Mouse (Mus musculus): ENCODE measurements around the gene Sh2b1. TPM values are rescaled to one million over a fixed set of nuclear protein-coding genes. Genes with fewer than 3 reads are reported as not detected.
A peak's percentile ranks its signal among the peaks of the same experiment; 100 is the strongest.

Gene Sh2b1
- polyA plus RNA-seq, 1 experiment, result 95.0 TPM

DNA sequence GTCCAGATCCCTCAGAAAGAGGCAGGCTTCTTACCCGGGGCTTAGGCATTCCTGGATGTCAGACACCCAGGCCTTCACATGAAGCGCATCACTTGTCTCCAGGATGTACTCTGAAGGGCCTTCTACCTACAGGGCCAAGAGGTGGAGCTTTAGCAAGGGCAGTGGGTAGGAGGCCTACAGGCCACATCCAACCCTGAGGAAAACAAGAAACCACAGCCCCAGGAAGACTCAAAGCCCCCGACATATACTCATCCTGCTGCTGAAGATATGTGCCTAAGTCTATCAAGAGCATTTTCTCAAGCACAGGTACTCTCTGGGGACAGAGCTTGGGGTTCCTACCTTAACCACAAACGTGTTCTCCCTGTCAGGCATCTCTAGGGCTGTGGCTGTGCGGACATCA is 3.9 kb downstream of the Sh2b1 start:
- Histone ChIP-seq H3K4me3 (replicated peaks; ENCODE audit: control insufficient read depth, low read depth, low read length) (no peak overlapping the region), H3K27ac (ENCODE audit: control insufficient read depth, insufficient read depth, low read depth, low read length, poor library complexity) (peak overlapping the region; percentile 12), H3K4me1 (ENCODE audit: control insufficient read depth, insufficient read depth, low read length) (peaks cover 9% of the 10 kb centered on the region)
- WGBS, result 55% methylated on average over 5 of the region's 5 CpGs
- no peak for TF ChIP-seq CTCF (IDR thresholded peaks at IDR 0.05; ENCODE audit: control insufficient read depth, insufficient read depth, low read length)
- TF ChIP-seq POLR2A (IDR thresholded peaks at IDR 0.05; ENCODE audit: borderline replicate concordance, control insufficient read depth, low read depth, low read length), result no peak

GRCm38 (mm10) chr7:126470077-126470476 is 5.1 kb downstream of the Sh2b1 start:
- Histone ChIP-seq H3K4me3 (replicated peaks; ENCODE audit: control insufficient read depth, low read depth, low read length) (no peak overlapping the region), H3K27ac (ENCODE audit: control insufficient read depth, insufficient read depth, low read depth, low read length, poor library complexity) (peak overlapping the region; percentile 37), H3K4me1 (ENCODE audit: control insufficient read depth, insufficient read depth, low read length) (peaks cover 9% of the 10 kb centered on the region)
- 7% methylated on average over 6 of the region's 6 CpGs for WGBS
- TF ChIP-seq POLR2A (IDR thresholded peaks at IDR 0.05; ENCODE audit: borderline replicate concordance, control insufficient read depth, low read depth, low read length), result no peak
- TF ChIP-seq CTCF (IDR thresholded peaks at IDR 0.05; ENCODE audit: control insufficient read depth, insufficient read depth, low read length), result no peak

DNA sequence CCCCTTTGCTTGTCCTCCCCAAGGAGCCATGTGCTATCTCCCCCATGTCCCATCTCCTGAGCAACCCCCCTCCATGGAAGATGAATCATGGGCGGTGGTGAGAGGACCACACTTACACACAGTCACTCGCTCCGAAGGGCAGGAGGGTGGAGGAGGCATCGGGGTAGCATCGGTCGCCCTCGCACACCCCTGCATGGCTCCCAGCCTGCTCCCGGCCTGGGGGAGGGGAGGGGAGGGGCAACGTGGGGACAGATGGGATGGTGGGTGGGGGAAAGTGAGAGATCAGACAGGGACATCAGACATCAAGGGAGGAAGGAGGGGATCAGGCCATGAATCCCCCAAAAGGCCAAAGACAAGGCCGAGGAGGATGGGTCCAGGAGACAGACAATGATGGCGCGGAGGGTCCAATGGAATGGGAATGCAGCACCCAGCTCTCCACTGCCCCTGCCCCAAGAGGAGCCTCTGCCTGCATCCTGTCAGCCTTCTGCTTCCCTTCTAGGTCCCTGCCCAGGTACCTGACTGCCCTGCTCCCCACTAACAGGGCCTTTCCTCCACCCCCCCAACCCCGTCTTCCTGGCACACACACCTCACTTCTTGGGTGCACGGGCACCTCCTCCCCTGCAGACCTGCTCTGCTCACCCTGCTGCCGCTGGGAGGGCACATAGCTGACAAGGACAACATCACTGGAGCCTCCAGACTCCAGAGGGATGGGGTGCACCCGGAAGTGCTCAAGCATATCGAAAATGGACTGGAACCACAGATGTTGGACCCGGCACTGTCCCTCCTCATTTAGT is 7.2 kb downstream of the Sh2b1 start:
- 88% methylated on average over 18 of the region's 18 CpGs for WGBS
- H3K4me1 ChIP-seq (ENCODE audit: control insufficient read depth, insufficient read depth, low read length), result peaks cover 5% of the 10 kb centered on the region

GRCm38 (mm10) chr7:126467271-126467670 is 8.0 kb downstream of the Sh2b1 start:
- peaks cover 5% of the 10 kb centered on the region for H3K4me1 ChIP-seq (ENCODE audit: control insufficient read depth, insufficient read depth, low read length)
- no peak for TF ChIP-seq POLR2A (IDR thresholded peaks at IDR 0.05; ENCODE audit: borderline replicate concordance, control insufficient read depth, low read depth, low read length)
- peak; percentile 71 for TF ChIP-seq CTCF (IDR thresholded peaks at IDR 0.05; ENCODE audit: control insufficient read depth, insufficient read depth, low read length)
- no peak overlapping the region for H3K27ac ChIP-seq (ENCODE audit: control insufficient read depth, insufficient read depth, low read depth, low read length, poor library complexity)
- no peak overlapping the region for H3K4me3 ChIP-seq (replicated peaks; ENCODE audit: control insufficient read depth, low read depth, low read length)
- 50% methylated on average over 5 of the region's 5 CpGs for WGBS

More for the DNA sequence above, 7.2 kb downstream of the Sh2b1 start:
- Histone ChIP-seq H3K4me3 (replicated peaks; ENCODE audit: control insufficient read depth, low read depth, low read length) (no peak overlapping the region), H3K27ac (ENCODE audit: control insufficient read depth, insufficient read depth, low read depth, low read length, poor library complexity) (no peak overlapping the region)
- no peak for TF ChIP-seq POLR2A (IDR thresholded peaks at IDR 0.05; ENCODE audit: borderline replicate concordance, control insufficient read depth, low read depth, low read length)
- no peak for TF ChIP-seq CTCF (IDR thresholded peaks at IDR 0.05; ENCODE audit: control insufficient read depth, insufficient read depth, low read length)

DNA sequence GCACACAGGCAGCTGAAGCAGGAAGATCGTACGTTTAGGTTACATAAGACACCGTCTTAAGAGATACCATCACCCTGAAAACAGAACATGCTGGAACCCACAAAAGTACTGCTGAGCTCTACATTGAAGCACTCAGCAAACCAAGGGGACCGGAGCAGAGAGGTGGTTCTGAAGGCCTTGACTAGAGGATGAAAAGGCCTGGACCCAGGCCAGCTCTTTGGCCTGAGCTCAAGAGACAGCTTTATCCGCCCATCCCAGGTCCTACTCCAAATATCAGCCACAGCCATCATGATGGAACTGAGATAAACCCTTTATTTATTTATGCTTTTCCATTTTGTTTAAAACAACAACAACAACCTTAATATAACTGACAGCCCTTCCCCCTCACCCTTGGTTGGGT is 8.5 kb downstream of the Sh2b1 start:
- peaks cover 5% of the 10 kb centered on the region for H3K4me1 ChIP-seq (ENCODE audit: control insufficient read depth, insufficient read depth, low read length)
- WGBS, result 46% methylated on average over 5 of the region's 5 CpGs
- TF ChIP-seq POLR2A (IDR thresholded peaks at IDR 0.05; ENCODE audit: borderline replicate concordance, control insufficient read depth, low read depth, low read length), result no peak
- TF ChIP-seq CTCF (IDR thresholded peaks at IDR 0.05; ENCODE audit: control insufficient read depth, insufficient read depth, low read length), result no peak
- no peak overlapping the region for H3K4me3 ChIP-seq (replicated peaks; ENCODE audit: control insufficient read depth, low read depth, low read length)
- H3K27ac ChIP-seq (ENCODE audit: control insufficient read depth, insufficient read depth, low read depth, low read length, poor library complexity), result no peak overlapping the region; the same call in 1 of the 2 replicates

- H3K27ac ChIP-seq (ENCODE audit: control insufficient read depth, insufficient read depth, low read depth, low read length, poor library complexity), result peak overlapping the region; percentile 48
- TF ChIP-seq POLR2A (IDR thresholded peaks at IDR 0.05; ENCODE audit: borderline replicate concordance, control insufficient read depth, low read depth, low read length) (no peak), CTCF (IDR thresholded peaks at IDR 0.05; ENCODE audit: control insufficient read depth, insufficient read depth, low read length) (no peak)
- 78% methylated on average over 9 of the region's 9 CpGs for WGBS
- no peak overlapping the region for H3K4me3 ChIP-seq (replicated peaks; ENCODE audit: control insufficient read depth, low read depth, low read length)
- peaks cover 2% of the 10 kb centered on the region for H3K4me1 ChIP-seq (ENCODE audit: control insufficient read depth, insufficient read depth, low read length)
Measured at GRCm38 (mm10) chr7:126466116-126466515, 9.1 kb downstream of the Sh2b1 start.

GRCm38 (mm10) chr7:126465246-126466030 is 9.8 kb downstream of the Sh2b1 start:
- WGBS, result 53% methylated on average over 7 of the region's 7 CpGs
- TF ChIP-seq CTCF (IDR thresholded peaks at IDR 0.05; ENCODE audit: control insufficient read depth, insufficient read depth, low read length) (no peak), POLR2A (IDR thresholded peaks at IDR 0.05; ENCODE audit: borderline replicate concordance, control insufficient read depth, low read depth, low read length) (no peak)
- no peak overlapping the region for H3K4me3 ChIP-seq (replicated peaks; ENCODE audit: control insufficient read depth, low read depth, low read length)
- no peaks in the 10 kb centered on the region; the same call in none of the 2 replicates for H3K4me1 ChIP-seq (ENCODE audit: control insufficient read depth, insufficient read depth, low read length)
- H3K27ac ChIP-seq (ENCODE audit: control insufficient read depth, insufficient read depth, low read depth, low read length, poor library complexity), result no peak overlapping the region

DNA sequence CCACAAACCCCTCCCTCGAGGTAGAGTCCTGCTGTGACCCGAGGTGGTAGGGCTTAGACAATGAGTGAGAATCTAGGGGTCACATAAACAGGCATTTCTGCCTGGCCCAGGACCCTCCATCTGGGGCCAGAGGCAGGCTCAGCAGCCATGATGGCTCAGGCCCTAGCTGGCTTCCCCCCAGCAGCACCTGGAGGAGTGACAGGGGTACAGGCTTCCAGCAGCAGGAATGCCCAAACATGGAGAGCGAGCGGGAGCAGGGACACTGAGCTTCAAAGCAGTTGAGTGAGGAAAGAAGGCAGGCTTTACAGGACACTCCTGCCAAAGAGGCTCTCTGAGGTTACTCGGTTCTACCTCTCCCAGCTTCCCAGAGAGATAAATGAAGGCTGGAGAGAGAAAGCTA is 10.4 kb downstream of the Sh2b1 start:
- H3K27ac ChIP-seq (ENCODE audit: control insufficient read depth, insufficient read depth, low read depth, low read length, poor library complexity), result no peak overlapping the region
- TF ChIP-seq POLR2A (IDR thresholded peaks at IDR 0.05; ENCODE audit: borderline replicate concordance, control insufficient read depth, low read depth, low read length), result no peak
- no peak for TF ChIP-seq CTCF (IDR thresholded peaks at IDR 0.05; ENCODE audit: control insufficient read depth, insufficient read depth, low read length)
- no peaks in the 10 kb centered on the region; the same call in none of the 2 replicates for H3K4me1 ChIP-seq (ENCODE audit: control insufficient read depth, insufficient read depth, low read length)
- WGBS, result 73% methylated on average over 5 of the region's 5 CpGs
- H3K4me3 ChIP-seq (replicated peaks; ENCODE audit: control insufficient read depth, low read depth, low read length), result no peak overlapping the region

All from bone marrow, adult 2 months (tissue).